Mouse (Mus musculus): ENCODE data around the gene Trim31. TPM values are rescaled to one million over a fixed set of nuclear protein-coding genes. Genes with fewer than 3 reads are reported as not detected.
A peak's percentile ranks its signal among the peaks of the same experiment; 100 is the strongest.

The Trim31 gene
- total and polyA plus RNA-seq, 3 experiments = not detected

DNA sequence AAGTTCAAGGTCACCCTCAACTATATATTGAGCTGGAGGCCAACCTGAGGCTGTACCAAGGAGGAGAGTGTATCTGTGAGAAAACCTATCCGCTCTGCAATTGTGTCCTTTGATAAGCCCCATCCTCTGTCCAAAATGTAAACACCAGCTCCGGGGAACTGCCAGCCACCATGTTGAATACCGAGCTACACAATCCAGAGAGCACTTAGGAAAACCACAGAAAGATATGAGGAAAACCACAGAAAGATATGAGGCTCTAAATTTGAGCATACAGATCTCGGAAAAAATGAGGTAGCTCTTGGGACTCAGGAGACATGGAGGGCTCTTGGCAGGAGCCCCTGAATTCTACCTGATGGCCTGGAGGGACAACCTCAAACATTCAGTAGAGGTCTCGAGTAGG lies 4.5 kb upstream of the Trim31 start (continued):
- TF ChIP-seq ZKSCAN1 (IDR thresholded peaks at IDR 0.05; ENCODE audit: low read depth, low read length) = no peak

DNA sequence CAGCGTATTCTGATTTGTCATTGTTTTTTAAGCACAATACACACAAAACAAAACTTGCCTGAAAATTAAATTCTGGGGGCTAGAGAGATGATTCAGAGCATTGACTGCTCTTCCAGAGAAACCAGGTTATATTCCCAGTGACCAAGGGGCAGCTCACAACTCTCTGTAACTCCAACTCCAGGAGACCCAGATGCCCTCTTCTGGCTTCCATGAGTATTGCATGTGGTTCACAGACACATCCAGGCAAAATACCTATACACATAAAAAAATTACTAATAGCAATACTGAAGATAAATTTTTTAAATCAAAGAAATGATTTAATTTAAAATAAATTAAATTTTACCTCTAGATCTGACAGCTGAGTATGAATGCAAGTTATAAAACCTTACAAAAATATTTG lies 1.3 kb upstream of the Trim31 start:
- Histone ChIP-seq H3K79me2 (ENCODE audit: control insufficient read depth, insufficient read depth, low read length, poor library complexity) (no peaks in the 10 kb centered on the region), H3K4me3 (ENCODE audit: control insufficient read depth in 1 of 2, insufficient read depth in 1 of 2, low read depth in 2 of 2, low read length in 2 of 2) (no peak overlapping the region), H3K36me3 (ENCODE audit: control insufficient read depth in 1 of 2, insufficient read depth in 2 of 2, low read length in 2 of 2) (peaks cover 0 to 14% of the 10 kb centered on the region in 2 experiments; a peak in 2 of 4 replicates), H3K9me3 (replicated peaks; ENCODE audit: insufficient read depth, low read length) (no peaks in the 10 kb centered on the region), H3K4me1 (ENCODE audit: control insufficient read depth in 1 of 2, insufficient read depth in 2 of 2, low read length in 2 of 2) (peaks cover 0 to 12% of the 10 kb centered on the region in 2 experiments; a peak in 2 of 4 replicates), H3K27me3 (ENCODE audit: control insufficient read depth in 1 of 2, insufficient read depth in 2 of 2, low read length in 2 of 2) (no peaks in the 10 kb centered on the region; a peak in 2 of 4 replicates), H3K9ac (ENCODE audit: control insufficient read depth, low read depth, low read length, poor library complexity, severe bottlenecking) (no peak overlapping the region), H3K27ac (ENCODE audit: control insufficient read depth, low read depth, low read length) (no peak overlapping the region)
- DNase-seq (ENCODE audit: low read depth, low spot score) = peak; percentile 57
- TF ChIP-seq USF2 (IDR thresholded peaks at IDR 0.05; ENCODE audit: borderline replicate concordance in 1 of 2, insufficient read depth in 1 of 2, low read depth in 1 of 2, low read length in 2 of 2) (no peak), TAL1 (IDR thresholded peaks at IDR 0.05; ENCODE audit: low read length) (no peak), ZMIZ1 (IDR thresholded peaks at IDR 0.05; ENCODE audit: low read depth, low read length) (no peak), USF1 (IDR thresholded peaks at IDR 0.05; ENCODE audit: low read depth, low read length) (no peak), CHD1 (IDR thresholded peaks at IDR 0.05; ENCODE audit: low read depth, low read length) (no peak), NELFE (IDR thresholded peaks at IDR 0.05; ENCODE audit: low read depth, low read length) (no peak), NRF1 (IDR thresholded peaks at IDR 0.05; ENCODE audit: insufficient read depth, low read depth, low read length, poor library complexity, severe bottlenecking) (no peak), TBP (IDR thresholded peaks at IDR 0.05; ENCODE audit: low read depth, low read length) (no peak), POLR2AphosphoS5 (IDR thresholded peaks at IDR 0.05; ENCODE audit: borderline replicate concordance, low read depth, low read length) (no peak), ZNF384 (IDR thresholded peaks at IDR 0.05; ENCODE audit: low read depth, low read length) (peak; percentile 25; the same call in 1 of the 2 replicates), E2F4 (IDR thresholded peaks at IDR 0.05; ENCODE audit: borderline replicate concordance, low read depth, low read length) (no peak), MYB (IDR thresholded peaks at IDR 0.05; ENCODE audit: low read depth, low read length) (no peak), RAD21 (IDR thresholded peaks at IDR 0.05; ENCODE audit: low read depth, low read length) (peak; percentile 39), MEF2A (IDR thresholded peaks at IDR 0.05; ENCODE audit: extremely low read depth, insufficient replicate concordance, low read depth, low read length, poor library complexity, severe bottlenecking) (no peak), ELF1 (IDR thresholded peaks at IDR 0.05; ENCODE audit: low read depth, low read length) (no peak), UBTF (IDR thresholded peaks at IDR 0.05; ENCODE audit: borderline replicate concordance, insufficient read depth, low read depth, low read length) (no peak), MXI1 (IDR thresholded peaks at IDR 0.05; ENCODE audit: low read depth, low read length) (no peak), BHLHE40 (IDR thresholded peaks at IDR 0.05; ENCODE audit: borderline replicate concordance, low read depth, low read length) (no peak), ZC3H11A (IDR thresholded peaks at IDR 0.05; ENCODE audit: low read depth, low read length) (0 out of 2 replicates have a peak, but pooled peaks have one; percentile 11), TCF12 (IDR thresholded peaks at IDR 0.05; ENCODE audit: low read depth, low read length) (no peak), MAZ (IDR thresholded peaks at IDR 0.05; ENCODE audit: low read depth, low read length) (no peak), EP300 (IDR thresholded peaks at IDR 0.05; ENCODE audit: low read depth in 1 of 2, low read length in 2 of 2) (no peak), ETS1 (IDR thresholded peaks at IDR 0.05; ENCODE audit: low read depth, low read length) (no peak), MAX (IDR thresholded peaks at IDR 0.05; ENCODE audit: low read length) (no peak), CHD2 (IDR thresholded peaks at IDR 0.05; ENCODE audit: low read length) (no peak), MAFK (IDR thresholded peaks at IDR 0.05; ENCODE audit: borderline replicate concordance, low read depth, low read length) (no peak), POLR2AphosphoS2 (IDR thresholded peaks at IDR 0.05; ENCODE audit: low read length) (no peak), MYC (IDR thresholded peaks at IDR 0.05; ENCODE audit: low read depth, low read length) (no peak), JUND (IDR thresholded peaks at IDR 0.05; ENCODE audit: low read depth, low read length) (no peak), RCOR1 (IDR thresholded peaks at IDR 0.05; ENCODE audit: low read depth, low read length) (no peak), SMC3 (IDR thresholded peaks at IDR 0.05; ENCODE audit: low read depth, low read length) (peak; percentile 63), HCFC1 (IDR thresholded peaks at IDR 0.05; ENCODE audit: low read depth, low read length) (no peak), GABPA (IDR thresholded peaks at IDR 0.05; ENCODE audit: low read depth, low read length) (no peak), POLR2A (IDR thresholded peaks at IDR 0.05; ENCODE audit: control insufficient read depth in 1 of 2, insufficient read depth in 1 of 2, low read depth in 1 of 2, low read length in 2 of 2, poor library complexity in 1 of 2) (no peak), CTCF (IDR thresholded peaks at IDR 0.05 in 2 of 3, conservative IDR thresholded peaks at IDR 0.05 in 1 of 3; ENCODE audit: control insufficient read depth in 1 of 3, insufficient read depth in 1 of 3, low read depth in 2 of 3, low read length in 3 of 3, poor library complexity in 1 of 3, severe bottlenecking in 1 of 3) (peak; percentile 29 to 59 (median 55); a peak in 5 of 6 replicates), ZKSCAN1 (IDR thresholded peaks at IDR 0.05; ENCODE audit: low read depth, low read length) (no peak)

All from MEL (cell line).